Mouse (Mus musculus) stomach, embryonic 16.5 days (tissue): ENCODE results near the gene Slc22a4. TPM values are rescaled to one million over a fixed set of nuclear protein-coding genes. Genes with fewer than 3 reads are reported as not detected.
"Not testable (repeated sequence)": the region's sequence is repeated elsewhere in the genome, so short reads cannot be mapped to it uniquely, and the experiment has no call there.

Experiments
- ATAC-seq: fragments of 200-750 bp; cut with Nextera tagmentation; 2 replicates; pipeline ENCODE4 v1.8.0; 2017; ENCODE audit warnings: moderate number of reproducible peaks, moderate TSS enrichment; ENCODE audit not compliant: insufficient read depth, low FRiP score
- H3K27ac ChIP-seq: fragments of 300-500 bp; sonication (generic); 2 replicates; pipeline ENCODE4 v1.5.1; 2014; ENCODE audit warnings: low read length
- H3K27me3 ChIP-seq: fragments of 300-500 bp; sonication (generic); 2 replicates; pipeline ENCODE4 v1.6.1; 2014; ENCODE audit warnings: low read length, control low read depth, mixed read lengths; ENCODE audit not compliant: control insufficient read depth, insufficient read depth
- H3K36me3 ChIP-seq: fragments of 300-500 bp; sonication (generic); 2 replicates; pipeline ENCODE4 v1.6.1; 2014; ENCODE audit warnings: low read length; ENCODE audit not compliant: control insufficient read depth, insufficient read depth
- H3K4me1 ChIP-seq: fragments of 300-500 bp; sonication (generic); 2 replicates; pipeline ENCODE4 v1.6.1; 2014; ENCODE audit warnings: low read length, control low read depth, mixed read lengths; ENCODE audit not compliant: control insufficient read depth, insufficient read depth
- H3K4me2 ChIP-seq: fragments of 300-500 bp; sonication (generic); 2 replicates; pipeline ENCODE4 v1.6.1; 2014; ENCODE audit warnings: low read depth, low read length, mixed read lengths
- H3K4me3 ChIP-seq: fragments of 300-500 bp; sonication (generic); replicated peaks from 2 replicates; pipeline ENCODE4 v1.5.1; 2014; ENCODE audit warnings: mild to moderate bottlenecking, low read length
- H3K9ac ChIP-seq: fragments of 300-500 bp; sonication (generic); 2 replicates; pipeline ENCODE4 v1.6.1; 2014; ENCODE audit warnings: low read length
- H3K9me3 ChIP-seq: fragments of 300-500 bp; sonication (generic); replicated peaks from 2 replicates; pipeline ENCODE4 v1.6.1; 2016; ENCODE audit warnings: low read length, control low read depth; ENCODE audit not compliant: control insufficient read depth
- WGBS: fragments of 180-500 bp; shearing (Covaris S2); extraction: QIAGEN DNeasy Blood & Tissue Kit; methylation state at CpG from one replicate; pipeline ENCODE4 v1.1.7; 2014; 5-methylcytosine and 5-hydroxymethylcytosine counted together
- polyA plus RNA-seq: library from polyadenylated mRNA; unstranded; fragments of >200 nt; fragmentation: Nextera tagmentation; extraction: Ambion mirVana; gene quantifications from 2 replicates; pipeline ENCODE4 v1.2.1, GENCODE M21; 2015

Gene Slc22a4
- polyA plus RNA-seq, 1 experiment from 2014 or later = 2.7 TPM

DNA sequence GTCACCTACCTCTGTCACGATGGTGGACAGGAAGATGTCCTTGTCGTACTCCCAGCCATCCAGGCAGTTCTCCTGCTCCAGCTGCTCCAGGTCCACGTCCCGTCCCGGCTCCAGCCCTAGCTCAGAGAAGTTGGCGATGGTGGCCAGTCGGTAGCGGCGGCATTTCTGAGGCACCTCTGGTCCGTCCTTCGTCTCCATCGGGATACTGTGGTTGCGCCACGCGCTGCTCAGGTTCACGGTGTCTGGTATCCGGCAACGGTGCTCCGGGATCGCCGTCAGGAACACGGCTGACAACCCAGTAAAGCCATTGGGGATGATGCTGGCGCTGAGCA is 48.5 kb downstream of the Slc22a4 start:
- not testable (repeated sequence) for H3K9me3 ChIP-seq, H3K27ac ChIP-seq, H3K4me1 ChIP-seq, H3K36me3 ChIP-seq, H3K27me3 ChIP-seq
- Histone ChIP-seq H3K4me2 (peak overlapping the region; percentile 80), H3K4me3 (peak overlapping the region; percentile 69), H3K9ac (peak overlapping the region; percentile 80)
- WGBS = under 1% methylated on average over 23 of the region's 23 CpGs
- ATAC-seq = 0 out of 2 replicates have a peak, but pooled peaks have one; percentile 8

DNA sequence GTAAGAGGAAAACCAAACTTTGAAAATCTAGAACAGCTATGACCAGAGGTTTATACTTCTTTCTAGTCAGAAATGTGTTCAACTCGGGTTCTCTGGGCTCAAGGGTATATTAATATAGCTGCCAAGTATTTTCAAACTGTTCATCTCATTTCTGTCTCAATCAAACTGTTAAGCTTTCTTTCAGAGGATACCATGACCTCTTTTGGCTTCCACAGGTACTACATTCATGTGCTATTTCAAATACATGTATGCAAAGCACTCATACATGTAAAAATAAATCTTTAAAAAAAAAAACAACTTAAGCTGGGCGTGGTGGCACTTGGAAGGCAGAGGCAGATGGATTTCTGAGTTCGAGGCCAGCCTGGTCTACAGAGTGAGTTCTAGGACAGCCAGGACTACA is 50.2 kb downstream of the Slc22a4 start:
- Histone ChIP-seq H3K9me3 (no peaks in the 10 kb centered on the region), H3K4me3 (no peak overlapping the region), H3K27ac (no peak overlapping the region), H3K27me3 (no peaks in the 10 kb centered on the region), H3K4me1 (peaks cover 3% of the 10 kb centered on the region; the same call in 1 of the 2 replicates), H3K4me2 (0 out of 2 replicates have a peak overlapping the region, but pooled peaks have one; percentile 2), H3K9ac (no peak overlapping the region), H3K36me3 (no peaks in the 10 kb centered on the region)
- ATAC-seq = no peak
- WGBS = 79% methylated on average over 3 of the region's 3 CpGs

DNA sequence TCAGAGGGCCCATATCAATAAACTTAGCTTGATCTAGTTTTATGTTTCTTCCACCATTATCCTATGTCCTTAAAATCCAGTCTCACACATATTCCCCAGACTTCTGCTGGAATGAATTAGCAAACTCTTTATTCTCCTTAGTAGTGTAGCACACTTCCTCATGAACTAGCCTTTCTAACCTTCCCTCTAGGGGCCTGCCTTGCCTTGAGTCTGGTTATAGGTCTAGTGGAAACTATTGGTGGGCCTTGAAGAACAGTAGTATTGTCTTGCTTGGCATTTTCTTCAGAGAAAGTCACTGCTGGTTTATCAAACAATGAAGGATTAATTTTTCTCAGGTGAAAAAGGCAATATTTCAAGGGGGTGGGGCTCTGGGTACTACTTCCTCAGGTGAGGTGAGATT is 52.3 kb downstream of the Slc22a4 start:
- no peaks in the 10 kb centered on the region for H3K36me3 ChIP-seq
- no peak for ATAC-seq
- no peak overlapping the region for H3K9ac ChIP-seq
- H3K27me3 ChIP-seq = no peaks in the 10 kb centered on the region
- peaks cover 3% of the 10 kb centered on the region; the same call in 1 of the 2 replicates for H3K4me1 ChIP-seq
- H3K9me3 ChIP-seq = no peaks in the 10 kb centered on the region
- no peak overlapping the region for H3K27ac ChIP-seq
- no peak overlapping the region for H3K4me3 ChIP-seq
- no peak overlapping the region for H3K4me2 ChIP-seq

- no peak overlapping the region for H3K4me2 ChIP-seq
- no peak for ATAC-seq
Observed at GRCm38 (mm10) chr11:53958984-53959383, 68.9 kb downstream of the Slc22a4 start.

DNA sequence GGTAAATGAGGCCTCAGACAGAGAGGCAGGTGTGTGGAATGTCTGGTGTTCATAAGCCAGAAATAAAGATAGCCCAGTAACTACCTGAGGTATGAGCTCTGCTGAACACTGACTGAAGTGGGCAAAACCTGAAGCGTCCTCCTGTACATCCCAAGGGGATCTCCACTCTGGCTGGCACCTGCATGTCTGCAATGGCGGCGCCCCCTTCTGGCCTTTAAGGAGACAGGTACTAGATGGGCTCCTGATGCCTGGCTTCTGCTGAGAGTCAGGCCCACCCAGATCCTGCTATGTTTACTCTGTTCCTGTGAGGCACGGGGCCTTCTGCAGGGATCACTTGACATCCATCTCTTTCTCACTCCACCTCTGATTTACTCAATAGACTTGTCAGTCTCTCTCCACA is 69.7 kb downstream of the Slc22a4 start:
- WGBS = 33% methylated on average over 4 of the region's 4 CpGs
- not testable (repeated sequence) for H3K9me3 ChIP-seq, H3K27me3 ChIP-seq, H3K27ac ChIP-seq, ATAC-seq, H3K36me3 ChIP-seq, H3K4me2 ChIP-seq, H3K9ac ChIP-seq, H3K4me3 ChIP-seq, H3K4me1 ChIP-seq

More at GRCm38 (mm10) chr11:53958984-53959383, 68.9 kb downstream of the Slc22a4 start:
- WGBS = 41% methylated on average over 3 of the region's 3 CpGs
- no peak overlapping the region for H3K4me3 ChIP-seq
- H3K36me3 ChIP-seq = no peaks in the 10 kb centered on the region
- no peaks in the 10 kb centered on the region for H3K27me3 ChIP-seq
- H3K9me3 ChIP-seq = no peaks in the 10 kb centered on the region
- no peak overlapping the region for H3K27ac ChIP-seq
- H3K4me1 ChIP-seq = no peaks in the 10 kb centered on the region
- no peak overlapping the region for H3K9ac ChIP-seq

DNA sequence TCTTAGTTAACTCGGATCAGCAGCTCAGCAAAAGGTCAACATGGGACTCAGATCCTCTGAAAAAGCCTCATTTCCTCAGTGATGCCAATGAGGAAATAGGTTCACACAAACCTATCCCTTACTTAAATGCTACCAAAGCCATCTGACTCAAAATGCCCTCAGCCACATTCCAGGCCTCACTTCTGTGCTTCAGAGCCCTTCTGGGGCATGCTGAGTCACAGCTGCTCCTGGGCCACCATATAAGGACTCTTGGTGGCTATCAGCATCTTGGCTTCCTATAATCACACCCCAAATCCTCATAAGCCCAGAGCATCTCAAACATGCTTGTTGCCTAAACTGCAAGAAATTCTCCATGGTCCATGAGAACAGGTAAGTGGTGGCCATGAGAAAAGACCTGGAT is 71.3 kb downstream of the Slc22a4 start:
- H3K27ac ChIP-seq = no peak overlapping the region
- ATAC-seq = no peak
- no peaks in the 10 kb centered on the region for H3K9me3 ChIP-seq
- no peak overlapping the region for H3K9ac ChIP-seq
- no peaks in the 10 kb centered on the region for H3K4me1 ChIP-seq
- H3K4me2 ChIP-seq = no peak overlapping the region
- 72% methylated on average over 1 of the region's 1 CpGs for WGBS
- H3K36me3 ChIP-seq = no peaks in the 10 kb centered on the region
- H3K27me3 ChIP-seq = no peaks in the 10 kb centered on the region
- H3K4me3 ChIP-seq = no peak overlapping the region

GRCm38 (mm10) chr11:53954653-53955052 is 73.2 kb downstream of the Slc22a4 start:
- H3K9me3 ChIP-seq = no peaks in the 10 kb centered on the region
- no peaks in the 10 kb centered on the region for H3K4me1 ChIP-seq
- no peak for ATAC-seq
- H3K4me3 ChIP-seq = no peak overlapping the region
- H3K27ac ChIP-seq = no peak overlapping the region
- H3K27me3 ChIP-seq = no peaks in the 10 kb centered on the region
- 86% methylated on average over 3 of the region's 3 CpGs for WGBS
- H3K9ac ChIP-seq = no peak overlapping the region
- H3K4me2 ChIP-seq = no peak overlapping the region
- no peaks in the 10 kb centered on the region for H3K36me3 ChIP-seq

GRCm38 (mm10) chr11:53950133-53950532 is 77.8 kb downstream of the Slc22a4 start:
- H3K36me3 ChIP-seq, H3K9me3 ChIP-seq, H3K27me3 ChIP-seq, H3K9ac ChIP-seq, H3K27ac ChIP-seq, ATAC-seq, H3K4me3 ChIP-seq, H3K4me1 ChIP-seq, H3K4me2 ChIP-seq: not testable (repeated sequence)
- no CpG with 5 or more reads among the region's 3 CpGs for WGBS
